Comparison of ENCODE assay signal across 13 mouse cellular contexts in genomic region chrX:143884299-143884698, GRCm38 (mm10). TPM values are rescaled to one million over a fixed set of nuclear protein-coding genes. Genes with fewer than 3 reads are reported as not detected.
DNase-seq lines count a peak whose midpoint lies in the region; ATAC-seq and TF ChIP-seq lines count a peak whose summit lies in the region.
"Had no signal": no experiment of that assay in that cellular context is flagged by ENCODE, and none has a peak within 500 bp of the region (broad histone marks: within the 10 kb centered on the region; RNA-seq: fewer than 3 reads in every experiment).

No protein-coding gene starts in this region.

- no peak for ATAC-seq in heart, embryonic 15.5 days (replicated peaks; ENCODE audit: insufficient number of reproducible peaks, insufficient read depth, low FRiP score, low read depth)
- no peak for ATAC-seq in forebrain, embryonic 16.5 days
- ATAC-seq: CD4-positive, CD25-positive, alpha-beta regulatory T cell, adult 4 months had no signal

- WGBS in heart, embryonic 15.5 days = 71% methylated on average over 6 of the region's 6 CpGs
- 52% methylated on average over 6 of the region's 6 CpGs for WGBS in forebrain, embryonic 16.5 days

- TF ChIP-seq POLR2A in brain, embryonic 14.5 days (IDR thresholded peaks at IDR 0.05; ENCODE audit: borderline replicate concordance, extremely low read depth, insufficient read depth, insufficient read length, poor library complexity, severe bottlenecking) = no peak

- no peak overlapping the region for H3K9ac ChIP-seq in heart, embryonic 15.5 days
- H3K9ac ChIP-seq in forebrain, embryonic 16.5 days (replicated peaks; ENCODE audit: low read depth, low read length) = no peak overlapping the region
- H3K9ac ChIP-seq: embryonic facial prominence, embryonic 13.5 days; heart, embryonic 13.5 days; neural tube, embryonic 12.5 days had no signal

- 0 out of 2 replicates have a peak overlapping the region, but pooled peaks have one; percentile 12 for H3K27ac ChIP-seq in heart, embryonic 15.5 days
- no peak overlapping the region for H3K27ac ChIP-seq in forebrain, embryonic 16.5 days (ENCODE audit: low read length)
- H3K27ac ChIP-seq: embryonic facial prominence, embryonic 13.5 days; neural tube, embryonic 12.5 days had no signal

- H3K4me2 ChIP-seq in heart, embryonic 15.5 days = no peak overlapping the region
- H3K4me2 ChIP-seq in forebrain, embryonic 16.5 days (ENCODE audit: low read length) = no peak overlapping the region
- H3K4me2 ChIP-seq: embryonic facial prominence, embryonic 13.5 days; heart, embryonic 13.5 days; neural tube, embryonic 12.5 days had no signal

- no peak for TF ChIP-seq CTCF in brain, embryonic 14.5 days (IDR thresholded peaks at IDR 0.05; ENCODE audit: borderline replicate concordance, extremely low read depth, insufficient read depth, insufficient read length)

- intact Hi-C loops in heart, postnatal 10 days (cut with DNase I) = no loop called here

- H3K4me3 ChIP-seq in heart, embryonic 15.5 days = no peak overlapping the region
- H3K4me3 ChIP-seq in forebrain, embryonic 16.5 days (replicated peaks; ENCODE audit: low read length) = no peak overlapping the region
- H3K4me3 ChIP-seq: embryonic facial prominence, embryonic 13.5 days; heart, embryonic 13.5 days; neural tube, embryonic 12.5 days had no signal

- H3K4me1 ChIP-seq in heart, embryonic 15.5 days (replicated peaks) = peaks cover 10% of the 10 kb centered on the region; the same call in 1 of the 2 replicates
- peaks cover 34% of the 10 kb centered on the region for H3K4me1 ChIP-seq in forebrain, embryonic 16.5 days (replicated peaks; ENCODE audit: control insufficient read depth, insufficient read depth, low read length)
- H3K4me1 ChIP-seq: embryonic facial prominence, embryonic 13.5 days; neural tube, embryonic 12.5 days had no signal

- no peaks in the 10 kb centered on the region for H3K27me3 ChIP-seq in heart, embryonic 15.5 days
- H3K27me3 ChIP-seq in forebrain, embryonic 16.5 days (replicated peaks; ENCODE audit: control insufficient read depth, insufficient read depth, low read length) = no peaks in the 10 kb centered on the region
- H3K27me3 ChIP-seq: heart, embryonic 13.5 days; neural tube, embryonic 12.5 days had no signal

- no peaks in the 10 kb centered on the region for H3K9me3 ChIP-seq in heart, embryonic 15.5 days (replicated peaks)
- H3K9me3 ChIP-seq in forebrain, embryonic 16.5 days (ENCODE audit: control insufficient read depth, low read length) = no peaks in the 10 kb centered on the region
- H3K9me3 ChIP-seq: embryonic facial prominence, embryonic 13.5 days; heart, embryonic 13.5 days; neural tube, embryonic 12.5 days had no signal

- DNase-seq in heart, postnatal 10 days = no peak
- peak; percentile 55 for DNase-seq in brain, embryonic 14.5 days (ENCODE audit: low read depth)
- peak; percentile 17 for DNase-seq in cerebellum, adult 9-11 months
- DNase-seq in kidney, postnatal 10 days = peak; percentile 3
- no peak for DNase-seq in urinary bladder, postnatal 25 days (ENCODE audit: low spot score)
- DNase-seq: lung, adult 2 months; thymus, postnatal 14 days had no signal

- no peaks in the 10 kb centered on the region for H3K36me3 ChIP-seq in heart, embryonic 15.5 days
- H3K36me3 ChIP-seq in forebrain, embryonic 16.5 days (ENCODE audit: control insufficient read depth, insufficient read depth) = no peaks in the 10 kb centered on the region
- H3K36me3 ChIP-seq: embryonic facial prominence, embryonic 13.5 days; heart, embryonic 13.5 days; neural tube, embryonic 12.5 days had no signal

RNA-seq across cellular contexts. Expression of gene Dcx, which starts 48.8 kb away (rescaled TPM):
- 0.14 and 1.8 TPM in 2 replicates for polyA plus RNA-seq in heart, embryonic 15.5 days (2015; fragmentation: Nextera tagmentation; extraction: Ambion mirVana)
- not detected for total RNA-seq in heart, postnatal 10 days (2021)
- polyA plus RNA-seq in brain, embryonic 14.5 days (2012; rRNA removed) = 239 and 313 TPM in 2 replicates
- 389 and 442 TPM in 2 replicates for polyA plus RNA-seq in forebrain, embryonic 16.5 days (2015; fragmentation: Nextera tagmentation; extraction: Ambion mirVana)
- polyA plus RNA-seq: CD4-positive, CD25-positive, alpha-beta regulatory T cell, adult 4 months; lung, adult 2 months had no signal

RNA-seq across cellular contexts. Expression of gene Capn6, which starts 57.1 kb away (rescaled TPM):
- 88.8 and 108 TPM in 2 replicates for polyA plus RNA-seq in heart, embryonic 15.5 days (2015; fragmentation: Nextera tagmentation; extraction: Ambion mirVana)
- total RNA-seq in heart, postnatal 10 days (2021) = 1 to 10 TPM; 6.3 to 7.4 TPM
- polyA plus RNA-seq in brain, embryonic 14.5 days (2012; rRNA removed) = 7.5 and 9.5 TPM in 2 replicates
- polyA plus RNA-seq in forebrain, embryonic 16.5 days (2015; fragmentation: Nextera tagmentation; extraction: Ambion mirVana) = 1.2 and 3.0 TPM in 2 replicates
- polyA plus RNA-seq: CD4-positive, CD25-positive, alpha-beta regulatory T cell, adult 4 months had no signal

Comparison
In these comparisons a context has a peak if more than half of its experiments do, and no peak if none do; other contexts are left out.
1. DNase-seq: peak in brain, embryonic 14.5 days (single experiment), cerebellum, adult 9-11 months (single experiment) and kidney, postnatal 10 days (single experiment); none in heart, postnatal 10 days (0 of 2) and urinary bladder, postnatal 25 days (single experiment).
2. RNA of gene Dcx, which starts 48.8 kb away (polyA plus RNA-seq): 389 to 442 TPM in forebrain, embryonic 16.5 days and 239 to 313 TPM in brain, embryonic 14.5 days; 0.14 to 1.8 TPM in heart, embryonic 15.5 days; every median in the first group is over 10 times any median in the second.